Mouse (Mus musculus): ENCODE results near the gene Rasgrp4. TPM values are rescaled to one million over a fixed set of nuclear protein-coding genes. Genes with fewer than 3 reads are reported as not detected.
A peak's percentile ranks its signal among the peaks of the same experiment; 100 is the strongest.
"Not testable (repeated sequence)": the region's sequence is repeated elsewhere in the genome, so short reads cannot be mapped to it uniquely, and the experiment has no call there.

Rasgrp4 gene
- 1 to 10 TPM; 2.2 to 3.6 TPM for total RNA-seq (2021)
- long read RNA-seq, partial matches to known transcripts: 0 of 1 reads
- long read RNA-seq, other reads (novel, unspliced or antisense): 0 of 1 reads

- peak in 1 of 2 experiments; percentile 36 for DNase-seq (ENCODE audit: low spot score in 2 of 2)
Observed at GRCm38 (mm10) chr7:29134693-29135386, at the start of gene Rasgrp4. Gene Rasgrp4, plus strand, starts transcription at chr7:29134851.

GRCm38 (mm10) chr7:29085981-29086380 lies 48.7 kb upstream of the Rasgrp4 start:
- no peak for DNase-seq (ENCODE audit: low spot score in 2 of 2)

- no peak for DNase-seq (ENCODE audit: low spot score in 2 of 2)
Observed at GRCm38 (mm10) chr7:29086902-29087301, 47.7 kb upstream of the Rasgrp4 start.

- DNase-seq (ENCODE audit: low spot score in 2 of 2): no peak
Observed at GRCm38 (mm10) chr7:29088817-29089216, 45.8 kb upstream of the Rasgrp4 start.

GRCm38 (mm10) chr7:29097131-29097530 lies 37.5 kb upstream of the Rasgrp4 start:
- no peak for DNase-seq (ENCODE audit: low spot score in 2 of 2)

- no peak for DNase-seq (ENCODE audit: low spot score in 2 of 2)
Observed at GRCm38 (mm10) chr7:29101286-29102017, 33.2 kb upstream of the Rasgrp4 start.

GRCm38 (mm10) chr7:29108992-29109955 lies 25.4 kb upstream of the Rasgrp4 start:
- DNase-seq (ENCODE audit: low spot score in 2 of 2): peak; percentile 42 to 50

- no peak for DNase-seq (ENCODE audit: low spot score in 2 of 2)
Observed at GRCm38 (mm10) chr7:29118142-29118851, 16.4 kb upstream of the Rasgrp4 start.

- no peak for DNase-seq (ENCODE audit: low spot score in 2 of 2)
Observed at GRCm38 (mm10) chr7:29119526-29119925, 15.1 kb upstream of the Rasgrp4 start.

- no peak for DNase-seq (ENCODE audit: low spot score in 2 of 2)
Observed at GRCm38 (mm10) chr7:29122821-29123220, 11.8 kb upstream of the Rasgrp4 start.

- DNase-seq (ENCODE audit: low spot score in 2 of 2): no peak
Observed at GRCm38 (mm10) chr7:29123531-29124358, 10.9 kb upstream of the Rasgrp4 start.

GRCm38 (mm10) chr7:29124970-29125369 lies 9.7 kb upstream of the Rasgrp4 start, which contains the start of gene Ryr1:
Gene Ryr1, minus strand, starts transcription at chr7:29125179.
- peak in 1 of 2 experiments; percentile 18 for DNase-seq (ENCODE audit: low spot score in 2 of 2)

GRCm38 (mm10) chr7:29126173-29126915 lies 8.3 kb upstream of the Rasgrp4 start:
- DNase-seq (ENCODE audit: low spot score in 2 of 2): peak; percentile 40 to 50

- DNase-seq (ENCODE audit: low spot score in 2 of 2): no peak
Observed at GRCm38 (mm10) chr7:29128725-29129124, 5.9 kb upstream of the Rasgrp4 start.

- DNase-seq (ENCODE audit: low spot score in 2 of 2): no peak
Observed at GRCm38 (mm10) chr7:29134230-29134629, 421 bp upstream of the Rasgrp4 start.

GRCm38 (mm10) chr7:29137429-29137828 lies 2.8 kb downstream of the Rasgrp4 start:
- no peak for DNase-seq (ENCODE audit: low spot score in 2 of 2)

- DNase-seq (ENCODE audit: low spot score in 2 of 2): not testable (repeated sequence)
Observed at GRCm38 (mm10) chr7:29139237-29139636, 4.6 kb downstream of the Rasgrp4 start.

- DNase-seq (ENCODE audit: low spot score in 2 of 2): no peak
Observed at GRCm38 (mm10) chr7:29141416-29141815, 6.8 kb downstream of the Rasgrp4 start.

- DNase-seq (ENCODE audit: low spot score in 2 of 2): no peak
Observed at GRCm38 (mm10) chr7:29144006-29144405, 9.4 kb downstream of the Rasgrp4 start.

All from layer of hippocampus, postnatal 10 days (tissue).